In genomic region chr4:137727506-137728187, GRCm38 (mm10) we compare ENCODE assay signal across 8 mouse cellular contexts.
A peak's percentile ranks its signal among the peaks of the same experiment; 100 is the strongest.
DNase-seq lines count a peak whose midpoint lies in the region; ATAC-seq lines count a peak whose summit lies in the region.

No protein-coding gene starts in this region.

- intact Hi-C loops in gastrocnemius, postnatal 36 days (cut with DNase I), result no loop called here

- DNase-seq in CD4-positive, CD25-positive, alpha-beta regulatory T cell, adult 2 months (ENCODE audit: low read depth, low spot score), result peak; percentile 44
- peak; percentile 94 for DNase-seq in ES-CJ7 (ENCODE audit: low read depth, low spot score)
- peak; percentile 93 for DNase-seq in midbrain, embryonic 11.5 days (ENCODE audit: low spot score, missing footprints)
- no peak for DNase-seq in gastrocnemius, postnatal 36 days
- DNase-seq in adipocyte (ENCODE audit: low spot score), result no peak

- peaks cover 16% of the 10 kb centered on the region for H3K4me1 ChIP-seq in kidney, embryonic 16.5 days (ENCODE audit: insufficient read depth, low read length)
- peaks cover 28% of the 10 kb centered on the region for H3K4me1 ChIP-seq in midbrain, embryonic 11.5 days (ENCODE audit: control insufficient read depth, insufficient read depth, low read length)

- H3K4me2 ChIP-seq in kidney, embryonic 16.5 days (replicated peaks; ENCODE audit: low read depth, low read length), result 0 out of 2 replicates have a peak overlapping the region, but pooled peaks have one; percentile 8
- peak overlapping the region; percentile 23 for H3K4me2 ChIP-seq in midbrain, embryonic 11.5 days

- no peaks in the 10 kb centered on the region for H3K9me3 ChIP-seq in kidney, embryonic 16.5 days (ENCODE audit: low read length)
- no peaks in the 10 kb centered on the region for H3K9me3 ChIP-seq in midbrain, embryonic 11.5 days (ENCODE audit: control insufficient read depth, low read length)

- no peak for ATAC-seq in CD4-positive, CD25-positive, alpha-beta regulatory T cell, adult 4 months
- peak; percentile 15; the same call in 1 of the 2 replicates for ATAC-seq in erythroblast, adult 5-6 weeks (replicated peaks; ENCODE audit: low FRiP score, poor library complexity, severe bottlenecking)
- ATAC-seq in kidney, embryonic 16.5 days (ENCODE audit: low FRiP score, low TSS enrichment), result peak; percentile 13
- peak; percentile 56; the same call in 1 of the 2 replicates for ATAC-seq in midbrain, embryonic 11.5 days (ENCODE audit: low FRiP score)

- H3K4me3 ChIP-seq in kidney, embryonic 16.5 days (ENCODE audit: low read length), result no peak overlapping the region
- H3K4me3 ChIP-seq in midbrain, embryonic 11.5 days (ENCODE audit: low read depth, low read length), result no peak overlapping the region

- H3K9ac ChIP-seq in kidney, embryonic 16.5 days (replicated peaks; ENCODE audit: low read length), result no peak overlapping the region
- peak overlapping the region; percentile 27; the same call in 1 of the 2 replicates for H3K9ac ChIP-seq in midbrain, embryonic 11.5 days (ENCODE audit: low read length)

- 3% methylated on average over 17 of the region's 18 CpGs for WGBS in kidney, embryonic 16.5 days
- WGBS in midbrain, embryonic 11.5 days, result 4% methylated on average over 16 of the region's 18 CpGs

- H3K36me3 ChIP-seq in kidney, embryonic 16.5 days (ENCODE audit: insufficient read depth, low read length), result no peaks in the 10 kb centered on the region
- H3K36me3 ChIP-seq in midbrain, embryonic 11.5 days (ENCODE audit: control insufficient read depth, insufficient read depth, low read length), result no peaks in the 10 kb centered on the region

- H3K27ac ChIP-seq in kidney, embryonic 16.5 days (ENCODE audit: low read length), result no peak overlapping the region
- H3K27ac ChIP-seq in midbrain, embryonic 11.5 days (ENCODE audit: low read depth, low read length), result no peak overlapping the region

- peaks cover 30% of the 10 kb centered on the region for H3K27me3 ChIP-seq in kidney, embryonic 16.5 days (ENCODE audit: insufficient read depth, low read length)
- H3K27me3 ChIP-seq in midbrain, embryonic 11.5 days (ENCODE audit: control insufficient read depth, insufficient read depth, low read length), result peaks cover 11% of the 10 kb centered on the region

Comparison
In these comparisons a context has a peak if more than half of its experiments do, and no peak if none do; other contexts are left out.
1. DNase-seq: peak in CD4-positive, CD25-positive, alpha-beta regulatory T cell, adult 2 months (single experiment), ES-CJ7 (single experiment) and midbrain, embryonic 11.5 days (single experiment); none in gastrocnemius, postnatal 36 days (0 of 2) and adipocyte (single experiment).